ENCODE assay signal across 8 mouse cellular contexts in the genomic region with DNA sequence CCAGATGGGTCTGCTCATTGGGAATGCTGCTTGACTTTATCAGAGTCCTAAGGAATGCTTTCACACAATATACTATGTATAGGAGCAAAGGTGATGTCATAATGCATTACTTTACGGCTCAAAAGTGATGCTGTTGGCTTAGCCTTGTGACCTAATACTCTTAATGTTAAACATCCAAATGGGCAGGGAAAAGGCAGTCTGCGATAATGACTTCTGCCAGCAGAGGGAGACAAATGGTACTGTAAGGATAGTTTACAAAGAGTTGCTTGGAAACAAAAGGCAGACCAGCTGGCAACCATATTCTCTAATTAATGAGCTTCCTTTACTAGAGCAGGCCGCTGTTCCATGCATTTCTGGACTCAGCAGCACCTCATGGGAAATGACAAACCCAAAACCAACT. TPM values are rescaled to one million over a fixed set of nuclear protein-coding genes. Genes with fewer than 3 reads are reported as not detected.
A peak's percentile ranks its signal among the peaks of the same experiment; 100 is the strongest.
DNase-seq lines count a peak whose midpoint lies in the region; ATAC-seq lines count a peak whose summit lies in the region.

No protein-coding gene starts in this region.

- peak; percentile 60 for DNase-seq in T-cell, adult 2 months (ENCODE audit: low spot score)
- peak; percentile 97 for DNase-seq in cerebellum, adult 9-10 months
- peak; percentile 40 to 83 for DNase-seq in frontal cortex, postnatal 14 days (ENCODE audit: low spot score in 2 of 2)
- DNase-seq in induced T-regulatory cell, adult 2 months (ENCODE audit: low read depth) = peak; percentile 81
- DNase-seq in left cerebral cortex, adult 18-20 months (ENCODE audit: low spot score in 2 of 2) = peak; percentile 74 to 90
- peak; percentile 59 for DNase-seq in right cerebral cortex, postnatal 25 days
- DNase-seq in urinary bladder, postnatal 4 days (ENCODE audit: low spot score in 2 of 2) = peak; percentile 60 to 89

- peak; percentile 96 for ATAC-seq in megakaryocyte progenitor cell, adult 5-6 weeks (replicated peaks; ENCODE audit: poor library complexity)

RNA-seq across cellular contexts. Expression of a gene that starts 35.7 kb away (rescaled TPM):
- 1 to 10 TPM; 1.4 to 2.0 TPM for total RNA-seq in left cerebral cortex, adult 18-20 months (2021)
- not detected in 2 replicates for total RNA-seq in megakaryocyte progenitor cell, adult 5-6 weeks (2015)
- not detected in 2 replicates for total RNA-seq in megakaryocyte progenitor cell, adult 5-6 weeks (2017)

RNA-seq across cellular contexts. Expression of a gene that starts 51.0 kb away (rescaled TPM):
- not detected for total RNA-seq in left cerebral cortex, adult 18-20 months (2021)
- total RNA-seq in megakaryocyte progenitor cell, adult 5-6 weeks (2015) = not detected in 2 replicates
- total RNA-seq in megakaryocyte progenitor cell, adult 5-6 weeks (2017) = not detected in 2 replicates

Comparison
In these comparisons a context has a peak if more than half of its experiments do, and no peak if none do; other contexts are left out.
1. Peak in every context shown above with its lines: DNase-seq and ATAC-seq.